Mouse (Mus musculus): Measurements from ENCODE around the gene Mettl26. TPM values are rescaled to one million over a fixed set of nuclear protein-coding genes. Genes with fewer than 3 reads are reported as not detected.

Mettl26 gene
- polyA plus RNA-seq, 1 experiment from 2014 or later = 50.5 TPM

GRCm38 (mm10) chr17:25879261-25879660, 4.4 kb downstream of the Mettl26 start:
- Histone ChIP-seq H3K4me2 (ENCODE audit: low read depth, low read length) (no peak overlapping the region), H3K27ac (ENCODE audit: low read length) (no peak overlapping the region), H3K4me1 (ENCODE audit: control insufficient read depth, low read depth, low read length) (peaks cover 36% of the 10 kb centered on the region), H3K4me3 (ENCODE audit: low read depth, low read length) (no peak overlapping the region), H3K27me3 (ENCODE audit: control insufficient read depth, insufficient read depth, low read depth, low read length) (no peaks in the 10 kb centered on the region), H3K9me3 (replicated peaks; ENCODE audit: control insufficient read depth, low read length) (no peaks in the 10 kb centered on the region), H3K9ac (ENCODE audit: low read depth, low read length) (no peak overlapping the region), H3K36me3 (ENCODE audit: control insufficient read depth, insufficient read depth) (peaks cover 5% of the 10 kb centered on the region; the same call in 1 of the 2 replicates)
- WGBS (ENCODE audit: insufficient replicate concordance) = 65% methylated on average over 4 of the region's 4 CpGs
- ATAC-seq (ENCODE audit: low read depth) = no peak

GRCm38 (mm10) chr17:25879750-25880149, 4.9 kb downstream of the Mettl26 start:
- no peak overlapping the region for H3K9ac ChIP-seq (ENCODE audit: low read depth, low read length)
- no peaks in the 10 kb centered on the region for H3K27me3 ChIP-seq (ENCODE audit: control insufficient read depth, insufficient read depth, low read depth, low read length)
- H3K9me3 ChIP-seq (replicated peaks; ENCODE audit: control insufficient read depth, low read length) = no peaks in the 10 kb centered on the region
- H3K27ac ChIP-seq (ENCODE audit: low read length) = no peak overlapping the region
- peaks cover 5% of the 10 kb centered on the region for H3K36me3 ChIP-seq (ENCODE audit: control insufficient read depth, insufficient read depth)
- ATAC-seq (ENCODE audit: low read depth) = no peak
- H3K4me2 ChIP-seq (ENCODE audit: low read depth, low read length) = no peak overlapping the region
- WGBS (ENCODE audit: insufficient replicate concordance) = 79% methylated on average over 8 of the region's 8 CpGs
- H3K4me1 ChIP-seq (ENCODE audit: control insufficient read depth, low read depth, low read length) = peaks cover 34% of the 10 kb centered on the region
- no peak overlapping the region for H3K4me3 ChIP-seq (ENCODE audit: low read depth, low read length)

GRCm38 (mm10) chr17:25880196-25880910, 5.5 kb downstream of the Mettl26 start, which contains the start of gene Wfikkn1:
Gene Wfikkn1, minus strand, starts transcription at chr17:25880858.
- Histone ChIP-seq H3K9me3 (replicated peaks; ENCODE audit: control insufficient read depth, low read length) (no peaks in the 10 kb centered on the region), H3K4me3 (ENCODE audit: low read depth, low read length) (no peak within 1 kb of the TSS), H3K27ac (ENCODE audit: low read length) (no peak within 1 kb of the TSS), H3K36me3 (ENCODE audit: control insufficient read depth, insufficient read depth) (peaks cover 5% of the 10 kb centered on the region), H3K9ac (ENCODE audit: low read depth, low read length) (no peak within 1 kb of the TSS), H3K4me1 (ENCODE audit: control insufficient read depth, low read depth, low read length) (peaks cover 34% of the 10 kb centered on the region), H3K27me3 (ENCODE audit: control insufficient read depth, insufficient read depth, low read depth, low read length) (no peaks in the 10 kb centered on the region), H3K4me2 (ENCODE audit: low read depth, low read length) (no peak within 1 kb of the TSS)
- ATAC-seq (ENCODE audit: low read depth) = peak; percentile 19
- WGBS (ENCODE audit: insufficient replicate concordance) = 62% methylated on average over 5 of the region's 5 CpGs

GRCm38 (mm10) chr17:25880913-25881641, 6.2 kb downstream of the Mettl26 start:
- 36% methylated on average over 5 of the region's 5 CpGs for WGBS (ENCODE audit: insufficient replicate concordance)
- H3K36me3 ChIP-seq (ENCODE audit: control insufficient read depth, insufficient read depth) = peaks cover 5% of the 10 kb centered on the region
- H3K4me1 ChIP-seq (ENCODE audit: control insufficient read depth, low read depth, low read length) = peaks cover 30% of the 10 kb centered on the region
- H3K4me2 ChIP-seq (ENCODE audit: low read depth, low read length) = no peak overlapping the region
- no peaks in the 10 kb centered on the region for H3K27me3 ChIP-seq (ENCODE audit: control insufficient read depth, insufficient read depth, low read depth, low read length)
- H3K9me3 ChIP-seq (replicated peaks; ENCODE audit: control insufficient read depth, low read length) = no peaks in the 10 kb centered on the region
- no peak for ATAC-seq (ENCODE audit: low read depth)
- H3K9ac ChIP-seq (ENCODE audit: low read depth, low read length) = no peak overlapping the region
- no peak overlapping the region for H3K27ac ChIP-seq (ENCODE audit: low read length)
- H3K4me3 ChIP-seq (ENCODE audit: low read depth, low read length) = no peak overlapping the region

- peaks cover 25% of the 10 kb centered on the region for H3K4me1 ChIP-seq (ENCODE audit: control insufficient read depth, low read depth, low read length)
- no peak overlapping the region for H3K4me2 ChIP-seq (ENCODE audit: low read depth, low read length)
- no peaks in the 10 kb centered on the region for H3K27me3 ChIP-seq (ENCODE audit: control insufficient read depth, insufficient read depth, low read depth, low read length)
- no peak overlapping the region for H3K27ac ChIP-seq (ENCODE audit: low read length)
- ATAC-seq (ENCODE audit: low read depth) = no peak
- 62% methylated on average over 4 of the region's 4 CpGs for WGBS (ENCODE audit: insufficient replicate concordance)
- peaks cover 5% of the 10 kb centered on the region for H3K36me3 ChIP-seq (ENCODE audit: control insufficient read depth, insufficient read depth)
- H3K9ac ChIP-seq (ENCODE audit: low read depth, low read length) = no peak overlapping the region
- H3K4me3 ChIP-seq (ENCODE audit: low read depth, low read length) = no peak overlapping the region
- no peaks in the 10 kb centered on the region for H3K9me3 ChIP-seq (replicated peaks; ENCODE audit: control insufficient read depth, low read length)
Observed at GRCm38 (mm10) chr17:25881691-25882090, 6.8 kb downstream of the Mettl26 start.

GRCm38 (mm10) chr17:25882306-25882705, 7.4 kb downstream of the Mettl26 start:
- ATAC-seq (ENCODE audit: low read depth) = 0 out of 2 replicates have a peak, but pooled peaks have one; percentile 13
- H3K4me2 ChIP-seq (ENCODE audit: low read depth, low read length) = no peak overlapping the region
- H3K4me1 ChIP-seq (ENCODE audit: control insufficient read depth, low read depth, low read length) = peaks cover 26% of the 10 kb centered on the region
- no peak overlapping the region for H3K27ac ChIP-seq (ENCODE audit: low read length)
- 35% methylated on average over 5 of the region's 5 CpGs for WGBS (ENCODE audit: insufficient replicate concordance)
- H3K4me3 ChIP-seq (ENCODE audit: low read depth, low read length) = no peak overlapping the region
- H3K36me3 ChIP-seq (ENCODE audit: control insufficient read depth, insufficient read depth) = peaks cover 5% of the 10 kb centered on the region
- no peaks in the 10 kb centered on the region for H3K9me3 ChIP-seq (replicated peaks; ENCODE audit: control insufficient read depth, low read length)
- no peaks in the 10 kb centered on the region for H3K27me3 ChIP-seq (ENCODE audit: control insufficient read depth, insufficient read depth, low read depth, low read length)
- no peak overlapping the region for H3K9ac ChIP-seq (ENCODE audit: low read depth, low read length)

GRCm38 (mm10) chr17:25883268-25883667, 8.4 kb downstream of the Mettl26 start:
- peaks cover 26% of the 10 kb centered on the region for H3K4me1 ChIP-seq (ENCODE audit: control insufficient read depth, low read depth, low read length)
- 92% methylated on average over 8 of the region's 8 CpGs for WGBS (ENCODE audit: insufficient replicate concordance)
- no peak overlapping the region for H3K9ac ChIP-seq (ENCODE audit: low read depth, low read length)
- no peaks in the 10 kb centered on the region for H3K9me3 ChIP-seq (replicated peaks; ENCODE audit: control insufficient read depth, low read length)
- no peaks in the 10 kb centered on the region for H3K27me3 ChIP-seq (ENCODE audit: control insufficient read depth, insufficient read depth, low read depth, low read length)
- H3K27ac ChIP-seq (ENCODE audit: low read length) = no peak overlapping the region
- no peak overlapping the region for H3K4me3 ChIP-seq (ENCODE audit: low read depth, low read length)
- no peak for ATAC-seq (ENCODE audit: low read depth)
- H3K4me2 ChIP-seq (ENCODE audit: low read depth, low read length) = no peak overlapping the region
- peaks cover 5% of the 10 kb centered on the region for H3K36me3 ChIP-seq (ENCODE audit: control insufficient read depth, insufficient read depth)

- Histone ChIP-seq H3K4me2 (ENCODE audit: low read depth, low read length) (no peak overlapping the region), H3K9ac (ENCODE audit: low read depth, low read length) (no peak overlapping the region), H3K36me3 (ENCODE audit: control insufficient read depth, insufficient read depth) (peaks cover 5% of the 10 kb centered on the region), H3K27me3 (ENCODE audit: control insufficient read depth, insufficient read depth, low read depth, low read length) (no peaks in the 10 kb centered on the region), H3K4me3 (ENCODE audit: low read depth, low read length) (no peak overlapping the region), H3K9me3 (replicated peaks; ENCODE audit: control insufficient read depth, low read length) (no peaks in the 10 kb centered on the region), H3K4me1 (ENCODE audit: control insufficient read depth, low read depth, low read length) (peaks cover 26% of the 10 kb centered on the region), H3K27ac (ENCODE audit: low read length) (no peak overlapping the region)
- 86% methylated on average over 3 of the region's 3 CpGs for WGBS (ENCODE audit: insufficient replicate concordance)
- no peak for ATAC-seq (ENCODE audit: low read depth)
Observed at GRCm38 (mm10) chr17:25883824-25884223, 8.9 kb downstream of the Mettl26 start.

GRCm38 (mm10) chr17:25885636-25886035, 10.8 kb downstream of the Mettl26 start:
- H3K27me3 ChIP-seq (ENCODE audit: control insufficient read depth, insufficient read depth, low read depth, low read length) = no peaks in the 10 kb centered on the region
- WGBS (ENCODE audit: insufficient replicate concordance) = 58% methylated on average over 4 of the region's 4 CpGs
- no peaks in the 10 kb centered on the region for H3K9me3 ChIP-seq (replicated peaks; ENCODE audit: control insufficient read depth, low read length)
- H3K27ac ChIP-seq (ENCODE audit: low read length) = no peak overlapping the region
- no peak overlapping the region for H3K4me2 ChIP-seq (ENCODE audit: low read depth, low read length)
- H3K36me3 ChIP-seq (ENCODE audit: control insufficient read depth, insufficient read depth) = peaks cover 5% of the 10 kb centered on the region
- no peak for ATAC-seq (ENCODE audit: low read depth)
- H3K4me1 ChIP-seq (ENCODE audit: control insufficient read depth, low read depth, low read length) = peaks cover 21% of the 10 kb centered on the region
- H3K9ac ChIP-seq (ENCODE audit: low read depth, low read length) = no peak overlapping the region
- no peak overlapping the region for H3K4me3 ChIP-seq (ENCODE audit: low read depth, low read length)

Data from liver, embryonic 16.5 days (tissue).